Mouse (Mus musculus) ES-E14 (cell line): Measurements from ENCODE around the gene Fabp3.

Source experiments
- CHD2 ChIP-seq: IDR thresholded peaks from 2 replicates; pipeline ENCODE4 v1.6.1; 2014; ENCODE audit warnings: mild to moderate bottlenecking, low read depth, low read length, inconsistent platforms
- HCFC1 ChIP-seq: IDR thresholded peaks from 2 replicates; pipeline ENCODE4 v1.6.1; 2012; ENCODE audit warnings: low read length, inconsistent platforms, borderline replicate concordance; ENCODE audit not compliant: insufficient read depth
- MAFK ChIP-seq: IDR thresholded peaks from 2 replicates; pipeline ENCODE4 v1.6.1; 2014; ENCODE audit warnings: mild to moderate bottlenecking, low read depth, low read length, inconsistent platforms; ENCODE audit not compliant: insufficient read depth
- ZC3H11A ChIP-seq: IDR thresholded peaks from 2 replicates; pipeline ENCODE4 v1.6.1; 2012; ENCODE audit warnings: low read depth, mild to moderate bottlenecking, inconsistent platforms, low read length, borderline replicate concordance
- ZNF384 ChIP-seq: IDR thresholded peaks from 2 replicates; pipeline ENCODE4 v1.6.1; 2012; ENCODE audit warnings: low read depth, low read length, inconsistent platforms

GRCm38 (mm10) chr4:130321640-130322039 is 13.2 kb downstream of the Fabp3 start:
- TF ChIP-seq MAFK (no peak), ZC3H11A (no peak), ZNF384 (no peak), CHD2 (no peak), HCFC1 (no peak)
